Mouse (Mus musculus): ENCODE results near the gene Bri3.

DNA sequence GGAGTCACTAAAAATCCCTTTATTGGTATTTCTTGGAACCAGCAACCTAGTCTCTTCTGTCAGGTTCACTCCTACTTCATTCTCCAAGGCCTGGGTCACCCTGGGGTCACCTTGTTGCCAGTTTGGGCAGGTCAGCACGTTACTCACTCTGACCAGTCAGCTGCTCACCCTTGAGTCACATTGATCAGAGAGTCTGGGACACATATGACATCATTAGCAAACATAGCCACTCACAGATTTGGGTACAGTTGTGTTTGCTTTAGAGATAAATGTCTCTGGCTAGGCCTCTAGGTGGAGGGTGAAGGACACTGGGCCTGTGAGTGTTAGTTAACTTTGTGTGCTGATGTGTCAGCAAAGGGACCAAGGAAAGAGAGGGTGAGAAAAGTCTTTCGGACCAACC is 127.9 kb downstream of the Bri3 start:
- no peak for TF ChIP-seq POLR2A (IDR thresholded peaks at IDR 0.05; ENCODE audit: borderline replicate concordance, extremely low read depth, low read depth, low read length)
- no peak for TF ChIP-seq CTCF (IDR thresholded peaks at IDR 0.05; ENCODE audit: insufficient read depth, low read length)

Data from lung, adult 2 months (tissue).